Mouse (Mus musculus) embryonic facial prominence, embryonic 10.5 days (tissue): ENCODE data around the gene Pcid2. TPM values are rescaled to one million over a fixed set of nuclear protein-coding genes. Genes with fewer than 3 reads are reported as not detected.
"Not testable (repeated sequence)": the region's sequence is repeated elsewhere in the genome, so short reads cannot be mapped to it uniquely, and the experiment has no call there.

Experiments
- DNase-seq: peaks from one replicate; pipeline ENCODE4 v3.0.0-alpha.2; 2017; ENCODE audit warnings: low spot score
- H3K27ac ChIP-seq: fragments of 300-500 bp; sonication (generic); replicated peaks from 2 replicates; pipeline ENCODE4 v1.5.1; 2016; ENCODE audit warnings: mild to moderate bottlenecking
- H3K27me3 ChIP-seq: fragments of 300-500 bp; sonication (generic); replicated peaks from 2 replicates; pipeline ENCODE4 v1.6.1; 2016; ENCODE audit warnings: low read depth, mild to moderate bottlenecking; ENCODE audit not compliant: poor library complexity, severe bottlenecking
- H3K36me3 ChIP-seq: fragments of 300-500 bp; sonication (generic); replicated peaks from 2 replicates; pipeline ENCODE4 v1.6.1; 2016; ENCODE audit warnings: mild to moderate bottlenecking, moderate library complexity
- H3K4me1 ChIP-seq: fragments of 300-500 bp; sonication (generic); 2 replicates; pipeline ENCODE4 v1.6.1; 2016
- H3K4me3 ChIP-seq: fragments of 300-500 bp; sonication (generic); 2 replicates; pipeline ENCODE4 v1.5.1; 2016; ENCODE audit warnings: mild to moderate bottlenecking, moderate library complexity
- H3K9me3 ChIP-seq: fragments of 300-500 bp; sonication (generic); 2 replicates; pipeline ENCODE4 v1.6.1; 2016; ENCODE audit warnings: mild to moderate bottlenecking
- WGBS: fragments of 180-500 bp; shearing (Covaris S2); methylation state at CpG from one replicate; pipeline ENCODE4 v1.1.7; 2016; 5-methylcytosine and 5-hydroxymethylcytosine counted together
- polyA plus RNA-seq: library from polyadenylated mRNA; unstranded; fragments of >200 nt; fragmentation: Nextera tagmentation; extraction: Ambion mirVana; gene quantifications from 2 replicates; pipeline ENCODE4 v1.2.1, GENCODE M21; 2016

Gene Pcid2
- polyA plus RNA-seq, 1 experiment from 2014 or later = 57.8 TPM

- H3K4me3 ChIP-seq = no peak overlapping the region
- peaks cover 76% of the 10 kb centered on the region for H3K36me3 ChIP-seq
- DNase-seq = no peak
- no peaks in the 10 kb centered on the region for H3K27me3 ChIP-seq
- no peak overlapping the region for H3K27ac ChIP-seq
- 86% methylated on average over 3 of the region's 3 CpGs for WGBS
- no peaks in the 10 kb centered on the region for H3K9me3 ChIP-seq
- no peaks in the 10 kb centered on the region for H3K4me1 ChIP-seq
These were observed 13.3 kb upstream of the Pcid2 start for GRCm38 (mm10) chr8:13118516-13118915.

- Histone ChIP-seq H3K36me3 (peaks cover 78% of the 10 kb centered on the region), H3K4me3 (no peak overlapping the region), H3K27me3 (no peaks in the 10 kb centered on the region), H3K27ac (no peak overlapping the region), H3K4me1 (no peaks in the 10 kb centered on the region), H3K9me3 (no peaks in the 10 kb centered on the region)
- WGBS = 92% methylated on average over 2 of the region's 2 CpGs
- no peak for DNase-seq
These were observed 11.8 kb upstream of the Pcid2 start for GRCm38 (mm10) chr8:13117096-13117495.

- Histone ChIP-seq H3K36me3 (peaks cover 57% of the 10 kb centered on the region), H3K27ac (no peak overlapping the region), H3K4me3 (no peak overlapping the region), H3K4me1 (0 out of 2 replicates have a peak, but pooled peaks cover 2% of the 10 kb centered on the region), H3K27me3 (no peaks in the 10 kb centered on the region), H3K9me3 (no peaks in the 10 kb centered on the region)
- WGBS = 90% methylated on average over 4 of the region's 4 CpGs
- no peak for DNase-seq
These were observed 8.0 kb upstream of the Pcid2 start for GRCm38 (mm10) chr8:13113232-13113631.

- Histone ChIP-seq H3K27ac (no peak overlapping the region), H3K4me3 (no peak overlapping the region), H3K36me3 (peaks cover 55% of the 10 kb centered on the region), H3K4me1 (0 out of 2 replicates have a peak, but pooled peaks cover 3% of the 10 kb centered on the region), H3K27me3 (no peaks in the 10 kb centered on the region), H3K9me3 (no peaks in the 10 kb centered on the region)
- no peak for DNase-seq
- 89% methylated on average over 11 of the region's 11 CpGs for WGBS
These were observed 6.7 kb upstream of the Pcid2 start for GRCm38 (mm10) chr8:13111917-13112316.

- Histone ChIP-seq H3K36me3 (peaks cover 42% of the 10 kb centered on the region), H3K4me1 (peaks cover 13% of the 10 kb centered on the region), H3K9me3 (no peaks in the 10 kb centered on the region), H3K4me3 (no peak overlapping the region), H3K27me3 (no peaks in the 10 kb centered on the region), H3K27ac (no peak overlapping the region)
- no peak for DNase-seq
- 95% methylated on average over 1 of the region's 1 CpGs for WGBS
These were observed 4.2 kb upstream of the Pcid2 start for GRCm38 (mm10) chr8:13109416-13109960.

GRCm38 (mm10) chr8:13108967-13109366 lies 3.7 kb upstream of the Pcid2 start:
- Histone ChIP-seq H3K4me3 (no peak overlapping the region), H3K4me1 (peaks cover 17% of the 10 kb centered on the region)

GRCm38 (mm10) chr8:13107990-13108638 lies 2.9 kb upstream of the Pcid2 start:
- Histone ChIP-seq H3K27me3 (no peaks in the 10 kb centered on the region), H3K36me3 (peaks cover 29% of the 10 kb centered on the region), H3K4me3 (no peak overlapping the region), H3K4me1 (peaks cover 23% of the 10 kb centered on the region), H3K27ac (no peak overlapping the region), H3K9me3 (no peaks in the 10 kb centered on the region)
- 91% methylated on average over 13 of the region's 13 CpGs for WGBS
- DNase-seq = no peak

More at GRCm38 (mm10) chr8:13108967-13109366, 3.7 kb upstream of the Pcid2 start:
- H3K27me3 ChIP-seq = no peaks in the 10 kb centered on the region
- no peak overlapping the region for H3K27ac ChIP-seq
- peaks cover 37% of the 10 kb centered on the region for H3K36me3 ChIP-seq
- DNase-seq = no peak
- 93% methylated on average over 8 of the region's 8 CpGs for WGBS
- H3K9me3 ChIP-seq = no peaks in the 10 kb centered on the region

GRCm38 (mm10) chr8:13105908-13106551 lies 771 bp upstream of the Pcid2 start:
- Histone ChIP-seq H3K4me3 (peak overlapping the region; percentile 98), H3K9me3 (no peaks in the 10 kb centered on the region), H3K36me3 (peaks cover 25% of the 10 kb centered on the region), H3K27me3 (no peaks in the 10 kb centered on the region), H3K4me1 (peaks cover 23% of the 10 kb centered on the region), H3K27ac (peak overlapping the region; percentile 94)
- DNase-seq = no peak
- under 1% methylated on average over 63 of the region's 63 CpGs for WGBS

GRCm38 (mm10) chr8:13104691-13105086 lies 570 bp downstream of the Pcid2 start:
- Histone ChIP-seq H3K27me3 (no peaks in the 10 kb centered on the region), H3K27ac (peak overlapping the region; percentile 94), H3K4me1 (peaks cover 23% of the 10 kb centered on the region), H3K9me3 (no peaks in the 10 kb centered on the region), H3K4me3 (peak overlapping the region; percentile 98), H3K36me3 (peaks cover 35% of the 10 kb centered on the region)
- peak; percentile 91 for DNase-seq
- under 1% methylated on average over 45 of the region's 45 CpGs for WGBS

GRCm38 (mm10) chr8:13077542-13077941 lies 27.7 kb downstream of the Pcid2 start:
- 89% methylated on average over 7 of the region's 7 CpGs for WGBS
- Histone ChIP-seq H3K27ac (no peak overlapping the region), H3K36me3 (peaks cover 99% of the 10 kb centered on the region), H3K9me3 (no peaks in the 10 kb centered on the region), H3K4me1 (no peaks in the 10 kb centered on the region), H3K4me3 (no peak overlapping the region), H3K27me3 (no peaks in the 10 kb centered on the region)
- no peak for DNase-seq

GRCm38 (mm10) chr8:13075579-13075978 lies 29.7 kb downstream of the Pcid2 start:
- not testable (repeated sequence) for H3K9me3 ChIP-seq, H3K27me3 ChIP-seq, H3K4me3 ChIP-seq, DNase-seq, H3K4me1 ChIP-seq, H3K27ac ChIP-seq
- WGBS = 100% methylated on average over 1 of the region's 1 CpGs
- H3K36me3 ChIP-seq = peaks cover 82% of the 10 kb centered on the region

- WGBS = 93% methylated on average over 8 of the region's 8 CpGs
- Histone ChIP-seq H3K36me3 (peaks cover 77% of the 10 kb centered on the region), H3K27me3 (no peaks in the 10 kb centered on the region), H3K9me3 (no peaks in the 10 kb centered on the region), H3K4me1 (no peaks in the 10 kb centered on the region), H3K27ac (no peak overlapping the region), H3K4me3 (no peak overlapping the region)
- DNase-seq = no peak
These were observed 30.2 kb downstream of the Pcid2 start for GRCm38 (mm10) chr8:13075044-13075443.

- no peak for DNase-seq
- Histone ChIP-seq H3K4me3 (no peak overlapping the region), H3K27ac (no peak overlapping the region), H3K36me3 (peaks cover 59% of the 10 kb centered on the region), H3K9me3 (no peaks in the 10 kb centered on the region), H3K4me1 (no peaks in the 10 kb centered on the region), H3K27me3 (no peaks in the 10 kb centered on the region)
- 94% methylated on average over 11 of the region's 11 CpGs for WGBS
These were observed 32.0 kb downstream of the Pcid2 start for GRCm38 (mm10) chr8:13073255-13073654.
